Mouse (Mus musculus): Measurements from ENCODE around the gene Rnpepl1. TPM values are rescaled to one million over a fixed set of nuclear protein-coding genes. Genes with fewer than 3 reads are reported as not detected.

Gene Rnpepl1
- polyA plus RNA-seq, 1 experiment from 2014 or later: 15.6 TPM

- no peaks in the 10 kb centered on the region for H3K36me3 ChIP-seq (replicated peaks)
- H3K9me3 ChIP-seq (replicated peaks): no peaks in the 10 kb centered on the region
- 62% methylated on average over 5 of the region's 5 CpGs for WGBS (ENCODE audit: insufficient replicate concordance)
Measured at GRCm38 (mm10) chr1:92880101-92880500, 30.5 kb upstream of the Rnpepl1 start.

GRCm38 (mm10) chr1:92881982-92882381 is 28.6 kb upstream of the Rnpepl1 start:
- no peaks in the 10 kb centered on the region for H3K36me3 ChIP-seq (replicated peaks)
- H3K4me2 ChIP-seq: no peak overlapping the region
- WGBS (ENCODE audit: insufficient replicate concordance): 68% methylated on average over 6 of the region's 6 CpGs
- H3K4me3 ChIP-seq (replicated peaks): no peak overlapping the region
- no peaks in the 10 kb centered on the region for H3K9me3 ChIP-seq (replicated peaks)
- H3K27ac ChIP-seq (replicated peaks): no peak overlapping the region
- H3K27me3 ChIP-seq: no peaks in the 10 kb centered on the region
- H3K4me1 ChIP-seq (replicated peaks): no peaks in the 10 kb centered on the region
- no peak for ATAC-seq (ENCODE audit: insufficient read depth)
- H3K9ac ChIP-seq: no peak overlapping the region

More at GRCm38 (mm10) chr1:92880101-92880500, 30.5 kb upstream of the Rnpepl1 start:
- no peak for ATAC-seq (ENCODE audit: insufficient read depth)
- Histone ChIP-seq H3K9ac (no peak overlapping the region), H3K4me3 (replicated peaks) (no peak overlapping the region), H3K4me1 (replicated peaks) (no peaks in the 10 kb centered on the region), H3K27me3 (no peaks in the 10 kb centered on the region), H3K27ac (replicated peaks) (no peak overlapping the region), H3K4me2 (no peak overlapping the region)

- H3K9me3 ChIP-seq (replicated peaks): no peaks in the 10 kb centered on the region
- 56% methylated on average over 7 of the region's 7 CpGs for WGBS (ENCODE audit: insufficient replicate concordance)
- H3K4me2 ChIP-seq: no peak overlapping the region
- no peaks in the 10 kb centered on the region for H3K36me3 ChIP-seq (replicated peaks)
- no peaks in the 10 kb centered on the region for H3K27me3 ChIP-seq
- H3K4me3 ChIP-seq (replicated peaks): no peak overlapping the region
- H3K9ac ChIP-seq: no peak overlapping the region
- no peak for ATAC-seq (ENCODE audit: insufficient read depth)
- no peak overlapping the region for H3K27ac ChIP-seq (replicated peaks)
- H3K4me1 ChIP-seq (replicated peaks): no peaks in the 10 kb centered on the region
Measured at GRCm38 (mm10) chr1:92888901-92889655, 21.5 kb upstream of the Rnpepl1 start.

DNA sequence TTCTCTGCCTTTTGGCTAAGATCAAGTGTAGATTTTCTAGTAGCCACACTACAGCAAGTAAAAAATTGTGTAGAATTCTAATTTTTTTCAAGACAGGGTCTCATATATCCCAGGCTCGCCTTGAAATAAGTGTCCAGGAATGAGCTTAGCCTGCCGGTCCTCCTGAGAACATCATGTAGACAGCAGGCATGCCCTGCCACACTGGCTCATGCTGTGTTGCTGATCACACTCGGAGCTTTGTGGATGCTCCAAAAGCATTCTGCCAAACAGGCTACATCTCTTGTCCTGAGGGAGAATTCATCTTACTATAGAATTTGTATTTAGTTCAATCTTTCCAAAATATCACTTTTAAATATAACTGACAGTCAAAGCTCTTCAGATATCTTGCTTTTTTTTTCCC is 17.8 kb upstream of the Rnpepl1 start:
- H3K36me3 ChIP-seq (replicated peaks): no peaks in the 10 kb centered on the region
- no peak for ATAC-seq (ENCODE audit: insufficient read depth)
- 50% methylated on average over 3 of the region's 3 CpGs for WGBS (ENCODE audit: insufficient replicate concordance)
- H3K4me3 ChIP-seq (replicated peaks): no peak overlapping the region
- H3K4me2 ChIP-seq: no peak overlapping the region
- no peaks in the 10 kb centered on the region for H3K9me3 ChIP-seq (replicated peaks)
- no peak overlapping the region for H3K9ac ChIP-seq
- H3K27ac ChIP-seq (replicated peaks): no peak overlapping the region
- H3K27me3 ChIP-seq: no peaks in the 10 kb centered on the region
- no peaks in the 10 kb centered on the region for H3K4me1 ChIP-seq (replicated peaks)

DNA sequence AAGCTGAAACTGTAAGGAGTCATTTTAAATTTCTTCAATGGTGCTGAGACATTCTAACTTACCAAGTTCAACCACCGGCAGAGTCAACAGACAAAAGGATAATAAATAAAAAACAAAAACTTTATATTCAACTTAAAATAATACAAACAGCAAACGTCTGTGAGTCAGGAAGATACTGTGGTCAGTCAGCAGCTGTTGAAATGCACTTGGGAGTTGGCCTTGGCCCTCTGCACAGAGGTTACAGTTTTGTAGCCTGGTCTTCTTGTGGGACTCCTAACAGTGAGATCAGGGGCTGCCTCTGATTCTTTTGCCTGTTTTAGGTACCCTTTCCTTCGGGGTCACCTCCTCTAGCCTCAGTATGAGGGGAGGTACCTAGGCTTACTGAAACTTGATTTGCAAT is 16.7 kb upstream of the Rnpepl1 start:
- H3K27ac ChIP-seq (replicated peaks): no peak overlapping the region
- no peak for ATAC-seq (ENCODE audit: insufficient read depth)
- H3K27me3 ChIP-seq: no peaks in the 10 kb centered on the region
- no peak overlapping the region for H3K4me2 ChIP-seq
- no peaks in the 10 kb centered on the region for H3K4me1 ChIP-seq (replicated peaks)
- no peaks in the 10 kb centered on the region for H3K9me3 ChIP-seq (replicated peaks)
- no peaks in the 10 kb centered on the region for H3K36me3 ChIP-seq (replicated peaks)
- no peak overlapping the region for H3K4me3 ChIP-seq (replicated peaks)
- 38% methylated on average over 3 of the region's 3 CpGs for WGBS (ENCODE audit: insufficient replicate concordance)
- H3K9ac ChIP-seq: no peak overlapping the region

DNA sequence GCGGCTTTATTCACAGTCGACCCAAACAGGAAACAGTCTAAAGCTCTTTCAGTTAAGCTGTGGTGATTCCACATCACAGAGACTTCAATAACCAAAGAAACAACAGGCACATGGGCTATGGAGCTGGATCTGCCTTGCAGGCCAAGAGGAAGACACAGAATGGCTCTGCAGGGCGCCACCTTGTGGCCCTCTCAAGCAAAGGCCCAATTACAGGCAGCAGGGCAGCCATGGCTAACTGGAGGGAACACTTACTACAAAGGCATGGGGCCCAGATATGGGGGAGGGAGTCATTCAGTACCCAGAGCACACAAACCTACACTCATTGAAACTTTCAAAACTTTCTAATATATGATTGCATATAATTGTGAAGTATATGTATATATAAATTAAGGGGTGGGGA is 15.5 kb upstream of the Rnpepl1 start:
- 9% methylated on average over 3 of the region's 3 CpGs for WGBS (ENCODE audit: insufficient replicate concordance)
- no peak overlapping the region for H3K9ac ChIP-seq
- no peaks in the 10 kb centered on the region for H3K4me1 ChIP-seq (replicated peaks)
- H3K36me3 ChIP-seq (replicated peaks): no peaks in the 10 kb centered on the region
- H3K9me3 ChIP-seq (replicated peaks): no peaks in the 10 kb centered on the region
- H3K27ac ChIP-seq (replicated peaks): no peak overlapping the region
- H3K27me3 ChIP-seq: peaks cover 6% of the 10 kb centered on the region; the same call in 1 of the 2 replicates
- no peak overlapping the region for H3K4me3 ChIP-seq (replicated peaks)
- no peak for ATAC-seq (ENCODE audit: insufficient read depth)
- H3K4me2 ChIP-seq: no peak overlapping the region

DNA sequence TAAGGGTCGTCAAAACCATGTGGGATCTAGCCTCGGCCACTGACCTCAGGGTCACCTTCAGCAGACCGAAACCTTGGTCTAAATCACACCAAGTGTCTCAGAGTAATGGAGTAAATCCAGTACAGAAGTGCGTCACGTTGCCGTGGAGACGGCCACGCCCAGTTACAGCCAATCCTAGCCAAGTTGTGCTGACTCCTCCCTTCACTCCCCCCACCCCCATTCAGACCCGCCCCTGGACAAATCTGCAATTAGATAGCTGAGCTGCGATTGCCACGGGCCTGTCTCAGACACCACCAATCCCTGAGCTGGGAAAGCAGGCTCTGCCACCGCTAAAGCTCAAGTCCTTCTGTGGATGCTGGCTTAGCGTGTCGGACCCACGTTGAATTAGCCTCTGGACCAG is 7.8 kb upstream of the Rnpepl1 start, which contains the start of gene Ankmy1:
TSS of gene Ankmy1 (minus strand) at position 121 of the 400 bp plus-strand sequence.
- peaks cover 28% of the 10 kb centered on the region for H3K27me3 ChIP-seq
- peaks cover 25% of the 10 kb centered on the region for H3K4me1 ChIP-seq (replicated peaks)
- ATAC-seq (ENCODE audit: insufficient read depth): no peak
- WGBS (ENCODE audit: insufficient replicate concordance): 5% methylated on average over 15 of the region's 15 CpGs
- no peak within 1 kb of the TSS for H3K4me3 ChIP-seq (replicated peaks)
- H3K36me3 ChIP-seq (replicated peaks): no peaks in the 10 kb centered on the region
- H3K4me2 ChIP-seq: peak within 1 kb of the TSS; percentile 39
- no peaks in the 10 kb centered on the region for H3K9me3 ChIP-seq (replicated peaks)
- no peak within 1 kb of the TSS for H3K9ac ChIP-seq
- H3K27ac ChIP-seq (replicated peaks): no peak within 1 kb of the TSS

DNA sequence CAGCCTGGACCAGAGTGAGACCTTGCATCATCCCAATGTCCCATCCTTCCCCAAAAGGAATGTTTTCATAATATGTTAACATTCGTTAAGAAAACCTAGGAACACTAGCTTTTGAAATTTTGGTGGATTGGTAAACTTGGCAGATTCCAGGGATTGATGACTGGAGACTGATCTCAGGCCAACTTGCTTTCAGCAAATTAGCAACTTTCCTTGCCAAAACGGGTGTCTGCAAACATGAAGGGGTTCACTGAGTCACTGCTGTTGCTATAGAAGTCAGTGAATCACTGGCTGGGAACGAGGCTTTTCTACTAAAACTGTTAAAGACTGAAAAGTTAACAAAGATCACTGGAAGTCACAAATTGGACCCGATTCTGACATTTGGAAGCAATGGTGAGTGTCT is 7.0 kb upstream of the Rnpepl1 start:
- H3K27me3 ChIP-seq: peaks cover 28% of the 10 kb centered on the region
- peaks cover 33% of the 10 kb centered on the region for H3K4me1 ChIP-seq (replicated peaks)
- H3K9me3 ChIP-seq (replicated peaks): no peaks in the 10 kb centered on the region
- no peak for ATAC-seq (ENCODE audit: insufficient read depth)
- H3K9ac ChIP-seq: no peak overlapping the region
- no peak overlapping the region for H3K4me3 ChIP-seq (replicated peaks)
- H3K27ac ChIP-seq (replicated peaks): no peak overlapping the region
- 48% methylated on average over 4 of the region's 4 CpGs for WGBS (ENCODE audit: insufficient replicate concordance)
- no peaks in the 10 kb centered on the region for H3K36me3 ChIP-seq (replicated peaks)
- H3K4me2 ChIP-seq: no peak overlapping the region

GRCm38 (mm10) chr1:92905703-92906310 is 4.8 kb upstream of the Rnpepl1 start:
- no peak overlapping the region for H3K27ac ChIP-seq (replicated peaks)
- ATAC-seq (ENCODE audit: insufficient read depth): no peak
- no peak overlapping the region for H3K4me3 ChIP-seq (replicated peaks)
- H3K4me1 ChIP-seq (replicated peaks): peaks cover 54% of the 10 kb centered on the region
- no peaks in the 10 kb centered on the region for H3K36me3 ChIP-seq (replicated peaks)
- H3K4me2 ChIP-seq: peak overlapping the region; percentile 95
- H3K9ac ChIP-seq: no peak overlapping the region
- WGBS (ENCODE audit: insufficient replicate concordance): 59% methylated on average over 2 of the region's 2 CpGs
- H3K9me3 ChIP-seq (replicated peaks): no peaks in the 10 kb centered on the region
- H3K27me3 ChIP-seq: peaks cover 18% of the 10 kb centered on the region; the same call in 1 of the 2 replicates

DNA sequence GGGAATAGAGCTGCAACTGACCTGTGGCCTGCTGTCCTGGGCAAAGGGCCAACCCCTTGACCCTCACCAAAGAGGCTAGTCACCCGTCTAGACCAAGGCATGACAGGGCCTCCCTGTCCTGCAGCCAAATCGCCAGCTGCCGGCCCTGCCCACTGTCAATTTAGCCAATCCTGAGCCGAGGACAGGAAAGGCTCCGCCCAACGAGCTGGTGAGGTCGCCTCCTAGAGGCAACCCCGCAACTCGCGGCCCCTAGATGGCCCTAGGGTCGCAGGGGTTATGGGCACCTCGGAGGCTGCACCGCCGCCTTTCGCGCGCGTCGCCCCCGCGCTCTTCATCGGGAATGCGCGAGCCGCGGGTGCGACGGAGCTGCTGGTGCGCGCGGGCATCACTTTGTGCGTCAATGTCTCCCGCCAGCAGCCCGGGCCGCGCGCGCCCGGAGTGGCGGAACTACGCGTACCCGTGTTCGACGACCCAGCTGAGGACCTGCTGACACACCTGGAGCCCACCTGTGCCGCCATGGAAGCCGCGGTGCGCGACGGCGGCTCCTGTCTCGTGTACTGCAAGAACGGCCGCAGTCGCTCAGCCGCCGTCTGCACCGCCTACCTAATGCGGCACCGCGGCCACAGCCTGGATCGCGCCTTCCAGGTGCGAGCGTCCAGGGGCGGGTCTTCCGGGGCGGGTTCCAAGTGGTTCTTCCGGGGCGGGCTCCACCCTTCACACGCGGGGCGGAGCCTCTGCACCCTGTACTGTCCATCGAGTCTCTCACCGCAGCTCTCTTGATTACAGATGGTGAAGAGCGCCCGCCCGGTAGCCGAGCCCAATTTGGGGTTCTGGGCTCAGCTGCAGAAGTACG is 3.6 kb upstream of the Rnpepl1 start, which contains the start of gene Dusp28:
TSS of gene Dusp28 (plus strand) at position 203 of the 853 bp plus-strand sequence.
- peak within 1 kb of the TSS; percentile 95 for H3K4me2 ChIP-seq
- WGBS (ENCODE audit: insufficient replicate concordance): under 1% methylated on average over 81 of the region's 81 CpGs
- H3K4me1 ChIP-seq (replicated peaks): peaks cover 66% of the 10 kb centered on the region
- peaks cover 15% of the 10 kb centered on the region; the same call in 1 of the 2 replicates for H3K27me3 ChIP-seq
- no peaks in the 10 kb centered on the region for H3K9me3 ChIP-seq (replicated peaks)
- H3K36me3 ChIP-seq (replicated peaks): no peaks in the 10 kb centered on the region
- H3K27ac ChIP-seq (replicated peaks): peak within 1 kb of the TSS; percentile 92
- H3K4me3 ChIP-seq (replicated peaks): peak within 1 kb of the TSS; percentile 82
- peak; percentile 92 for ATAC-seq (ENCODE audit: insufficient read depth)
- H3K9ac ChIP-seq: peak within 1 kb of the TSS; percentile 71

Measured in liver, embryonic 15.5 days (tissue).